Mouse (Mus musculus): Measurements from ENCODE around the gene Nfasc. TPM values are rescaled to one million over a fixed set of nuclear protein-coding genes. Genes with fewer than 3 reads are reported as not detected.

Nfasc gene
- polyA plus RNA-seq, 1 experiment, result 7.6 TPM

DNA sequence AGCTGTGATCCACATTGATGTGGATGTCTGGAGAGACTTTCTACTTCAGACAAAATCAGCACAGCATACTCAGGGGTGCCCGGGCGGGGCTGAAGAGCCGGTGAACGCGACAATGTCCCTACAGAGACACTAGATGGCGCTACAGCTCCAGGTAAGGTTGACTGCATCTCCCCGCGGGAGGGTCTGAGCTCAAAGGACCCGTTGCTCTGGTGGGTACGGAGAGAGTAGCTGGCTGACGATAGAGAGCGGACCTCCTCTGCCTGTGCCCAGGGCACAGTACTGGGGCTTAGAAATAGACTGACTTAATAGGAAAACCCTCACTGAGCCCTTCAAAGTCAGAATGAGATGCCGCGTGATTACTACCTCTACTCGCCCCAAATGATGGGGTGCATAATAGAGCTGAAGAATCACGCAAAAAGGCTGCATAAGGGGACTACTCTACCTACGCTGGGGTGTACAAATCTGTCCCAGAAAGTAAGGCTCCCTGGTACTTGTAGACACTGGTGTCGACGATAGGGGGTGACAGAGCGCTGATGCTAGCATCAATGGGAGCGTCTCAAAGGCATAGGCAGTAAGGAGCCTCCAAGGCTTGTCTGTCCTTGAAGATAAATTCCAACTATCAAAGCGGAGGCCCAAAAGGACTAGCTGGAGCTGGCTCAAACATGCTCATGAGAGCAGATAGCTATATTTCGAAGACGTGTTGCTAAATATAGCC lies 17.2 kb upstream of the Nfasc start:
- Histone ChIP-seq H3K36me3 (ENCODE audit: control insufficient read depth, insufficient read depth, low read length) (no peaks in the 10 kb centered on the region), H3K4me3 (ENCODE audit: extremely low read depth, insufficient read depth, insufficient read length) (no peak overlapping the region), H3K27ac (ENCODE audit: insufficient read depth, low read length) (no peak overlapping the region), H3K4me1 (ENCODE audit: control insufficient read depth, insufficient read depth, insufficient read length) (no peaks in the 10 kb centered on the region), H3K27me3 (ENCODE audit: control insufficient read depth, insufficient read depth, low read length) (no peaks in the 10 kb centered on the region)
- no peak for DNase-seq (ENCODE audit: low read depth in 1 of 2, low spot score in 2 of 2)
- TF ChIP-seq POLR2A (IDR thresholded peaks at IDR 0.05; ENCODE audit: low read depth, low read length) (no peak), CTCF (IDR thresholded peaks at IDR 0.05; ENCODE audit: extremely low read depth, insufficient read depth, insufficient read length, insufficient replicate concordance) (peak; percentile 31; the same call in 1 of the 2 replicates)
- WGBS, result 12% methylated on average over 24 of the region's 24 CpGs

DNA sequence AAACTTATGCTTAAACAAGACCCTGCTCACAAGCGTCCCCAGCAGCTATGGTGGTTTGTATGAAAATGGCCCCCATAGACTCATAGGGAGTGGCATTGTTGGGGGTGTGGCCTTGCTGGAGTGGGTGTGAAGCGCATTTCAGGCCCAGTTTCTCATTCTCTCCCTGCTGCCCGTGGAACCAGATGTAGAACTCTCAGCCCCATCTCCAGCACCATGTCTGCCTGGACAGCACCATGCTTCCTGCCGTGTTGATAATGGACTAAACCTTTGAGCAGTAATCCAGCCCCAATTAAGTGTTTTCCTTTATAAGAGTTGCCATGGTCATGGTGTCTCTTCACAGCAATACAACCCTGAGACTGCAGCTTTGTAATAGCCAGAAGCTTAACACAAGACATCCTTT lies 13.6 kb upstream of the Nfasc start:
- Histone ChIP-seq H3K27me3 (ENCODE audit: control insufficient read depth, insufficient read depth, low read length) (no peaks in the 10 kb centered on the region), H3K36me3 (ENCODE audit: control insufficient read depth, insufficient read depth, low read length) (no peaks in the 10 kb centered on the region), H3K4me3 (ENCODE audit: extremely low read depth, insufficient read depth, insufficient read length) (no peak overlapping the region), H3K4me1 (ENCODE audit: control insufficient read depth, insufficient read depth, insufficient read length) (no peaks in the 10 kb centered on the region), H3K27ac (ENCODE audit: insufficient read depth, low read length) (no peak overlapping the region)
- no peak for TF ChIP-seq CTCF (IDR thresholded peaks at IDR 0.05; ENCODE audit: extremely low read depth, insufficient read depth, insufficient read length, insufficient replicate concordance)
- 67% methylated on average over 4 of the region's 4 CpGs for WGBS
- no peak for DNase-seq (ENCODE audit: low read depth in 1 of 2, low spot score in 2 of 2)

DNA sequence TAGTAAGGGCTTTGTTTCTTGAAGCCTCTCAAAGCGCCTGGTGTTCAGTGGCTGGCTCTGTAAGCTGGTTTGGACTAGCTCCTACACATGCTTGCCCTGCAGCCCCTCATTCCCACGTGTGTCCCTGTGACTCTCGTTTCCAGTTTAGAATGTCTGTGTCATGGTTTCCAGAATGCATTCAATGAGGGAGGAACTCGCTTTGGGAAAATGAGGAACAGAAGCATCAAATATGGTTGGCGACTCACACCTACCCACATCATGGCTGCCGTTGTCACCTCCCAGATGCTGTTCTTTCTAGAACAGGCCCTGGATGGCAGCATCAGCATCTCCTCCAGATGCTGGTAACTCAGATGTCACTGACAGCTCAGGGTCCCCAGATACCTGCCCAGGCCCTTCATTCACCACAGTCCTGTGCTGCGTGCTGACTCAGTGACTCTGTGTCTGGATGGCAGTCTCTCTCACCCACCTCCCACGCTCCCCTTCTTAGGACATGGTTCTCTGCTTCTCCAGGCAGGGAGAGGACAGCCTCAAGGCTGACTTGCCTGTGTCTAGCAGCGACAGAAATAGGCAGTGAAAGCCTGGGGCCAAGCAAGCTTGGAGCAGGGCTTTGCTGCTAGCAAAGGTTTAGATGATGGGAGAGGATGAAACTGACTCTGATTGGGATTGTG lies 7.8 kb upstream of the Nfasc start:
- H3K27ac ChIP-seq (ENCODE audit: insufficient read depth, low read length), result no peak overlapping the region
- no peak overlapping the region for H3K4me3 ChIP-seq (ENCODE audit: extremely low read depth, insufficient read depth, insufficient read length)
- H3K27me3 ChIP-seq (ENCODE audit: control insufficient read depth, insufficient read depth, low read length), result no peaks in the 10 kb centered on the region
- H3K36me3 ChIP-seq (ENCODE audit: control insufficient read depth, insufficient read depth, low read length), result no peaks in the 10 kb centered on the region
- TF ChIP-seq CTCF (IDR thresholded peaks at IDR 0.05; ENCODE audit: extremely low read depth, insufficient read depth, insufficient read length, insufficient replicate concordance) (no peak), POLR2A (IDR thresholded peaks at IDR 0.05; ENCODE audit: low read depth, low read length) (no peak)
- no peaks in the 10 kb centered on the region for H3K4me1 ChIP-seq (ENCODE audit: control insufficient read depth, insufficient read depth, insufficient read length)
- 76% methylated on average over 9 of the region's 9 CpGs for WGBS
- no peak for DNase-seq (ENCODE audit: low read depth in 1 of 2, low spot score in 2 of 2)

DNA sequence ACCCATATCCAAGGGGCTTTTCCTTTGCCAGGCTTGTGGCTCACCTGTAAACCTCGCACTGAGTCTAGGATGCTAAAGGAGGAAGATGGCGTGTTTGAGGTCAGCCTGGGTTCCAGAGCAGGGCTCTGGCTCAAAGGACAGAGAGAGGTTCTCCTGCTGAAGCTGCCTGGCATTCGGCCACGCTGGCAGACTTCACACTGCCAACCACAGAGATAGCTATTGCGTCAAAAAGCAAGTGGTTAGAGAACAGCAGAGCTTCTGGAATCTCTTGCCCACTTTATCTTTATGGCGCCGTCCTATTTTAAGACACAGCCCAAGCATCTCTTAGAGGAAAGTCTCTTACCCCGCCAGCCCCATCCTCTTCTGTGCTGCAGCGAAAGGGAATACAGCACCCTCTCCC lies 4.7 kb upstream of the Nfasc start:
- H3K27ac ChIP-seq (ENCODE audit: insufficient read depth, low read length), result no peak overlapping the region
- no peak for TF ChIP-seq POLR2A (IDR thresholded peaks at IDR 0.05; ENCODE audit: low read depth, low read length)
- TF ChIP-seq CTCF (IDR thresholded peaks at IDR 0.05; ENCODE audit: extremely low read depth, insufficient read depth, insufficient read length, insufficient replicate concordance), result no peak
- H3K36me3 ChIP-seq (ENCODE audit: control insufficient read depth, insufficient read depth, low read length), result no peaks in the 10 kb centered on the region
- DNase-seq (ENCODE audit: low read depth in 1 of 2, low spot score in 2 of 2), result no peak
- H3K4me1 ChIP-seq (ENCODE audit: control insufficient read depth, insufficient read depth, insufficient read length), result no peaks in the 10 kb centered on the region
- 0 out of 2 replicates have a peak, but pooled peaks cover 3% of the 10 kb centered on the region for H3K27me3 ChIP-seq (ENCODE audit: control insufficient read depth, insufficient read depth, low read length)
- H3K4me3 ChIP-seq (ENCODE audit: extremely low read depth, insufficient read depth, insufficient read length), result no peak overlapping the region
- WGBS, result 79% methylated on average over 9 of the region's 9 CpGs

DNA sequence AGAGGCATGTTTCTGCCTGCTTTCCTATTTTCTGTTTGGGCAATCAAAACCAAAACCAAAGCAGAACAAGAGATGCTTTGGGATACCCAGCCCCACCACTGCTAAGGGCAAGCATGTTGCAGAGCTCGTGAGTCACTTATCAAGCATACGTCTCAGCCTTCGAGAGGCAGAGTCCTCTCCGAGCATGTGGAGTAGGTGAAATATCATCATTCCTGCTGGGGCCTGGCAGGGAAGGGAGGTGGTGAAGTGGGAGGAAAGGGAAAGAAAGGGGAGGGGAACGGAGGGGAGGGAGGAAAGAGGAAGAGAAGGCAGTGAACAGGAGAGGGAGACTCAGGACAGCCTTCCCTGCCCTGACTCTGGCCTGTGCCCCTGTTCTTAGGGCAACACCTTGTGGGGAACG lies 4.0 kb upstream of the Nfasc start:
- Histone ChIP-seq H3K27me3 (ENCODE audit: control insufficient read depth, insufficient read depth, low read length) (0 out of 2 replicates have a peak, but pooled peaks cover 3% of the 10 kb centered on the region), H3K4me1 (ENCODE audit: control insufficient read depth, insufficient read depth, insufficient read length) (no peaks in the 10 kb centered on the region), H3K27ac (ENCODE audit: insufficient read depth, low read length) (no peak overlapping the region), H3K36me3 (ENCODE audit: control insufficient read depth, insufficient read depth, low read length) (no peaks in the 10 kb centered on the region), H3K4me3 (ENCODE audit: extremely low read depth, insufficient read depth, insufficient read length) (no peak overlapping the region)
- TF ChIP-seq CTCF (IDR thresholded peaks at IDR 0.05; ENCODE audit: extremely low read depth, insufficient read depth, insufficient read length, insufficient replicate concordance) (no peak), POLR2A (IDR thresholded peaks at IDR 0.05; ENCODE audit: low read depth, low read length) (no peak)
- DNase-seq (ENCODE audit: low read depth in 1 of 2, low spot score in 2 of 2), result no peak
- WGBS, result 69% methylated on average over 6 of the region's 6 CpGs

DNA sequence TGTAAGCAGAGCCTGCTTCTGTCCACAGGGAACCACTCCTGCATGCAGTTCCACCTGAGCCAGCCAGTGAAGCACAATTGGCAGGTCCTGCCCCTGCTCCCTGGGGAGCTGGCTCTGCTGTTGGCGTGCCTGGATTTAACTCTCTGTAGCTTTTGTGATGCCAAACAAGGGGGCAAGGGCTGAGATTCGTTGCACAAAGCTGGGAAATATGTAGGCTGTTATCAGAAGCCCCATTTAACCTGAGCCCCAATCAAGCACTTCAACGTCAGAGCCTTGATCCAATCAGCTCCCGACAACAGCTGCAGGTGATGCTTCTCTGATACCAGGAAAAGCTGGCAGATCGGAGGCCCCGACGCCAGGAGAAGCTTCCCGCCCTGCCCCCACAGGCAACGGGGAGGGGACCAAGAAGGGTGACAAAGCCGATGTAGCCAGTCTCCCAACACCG lies 2.5 kb downstream of the Nfasc start:
- TF ChIP-seq CTCF (IDR thresholded peaks at IDR 0.05; ENCODE audit: extremely low read depth, insufficient read depth, insufficient read length, insufficient replicate concordance) (no peak), POLR2A (IDR thresholded peaks at IDR 0.05; ENCODE audit: low read depth, low read length) (no peak)
- WGBS, result 7% methylated on average over 11 of the region's 11 CpGs
- Histone ChIP-seq H3K27me3 (ENCODE audit: control insufficient read depth, insufficient read depth, low read length) (0 out of 2 replicates have a peak, but pooled peaks cover 3% of the 10 kb centered on the region), H3K4me3 (ENCODE audit: extremely low read depth, insufficient read depth, insufficient read length) (no peak overlapping the region), H3K27ac (ENCODE audit: insufficient read depth, low read length) (no peak overlapping the region), H3K4me1 (ENCODE audit: control insufficient read depth, insufficient read depth, insufficient read length) (no peaks in the 10 kb centered on the region), H3K36me3 (ENCODE audit: control insufficient read depth, insufficient read depth, low read length) (no peaks in the 10 kb centered on the region)
- DNase-seq (ENCODE audit: low read depth in 1 of 2, low spot score in 2 of 2), result no peak

DNA sequence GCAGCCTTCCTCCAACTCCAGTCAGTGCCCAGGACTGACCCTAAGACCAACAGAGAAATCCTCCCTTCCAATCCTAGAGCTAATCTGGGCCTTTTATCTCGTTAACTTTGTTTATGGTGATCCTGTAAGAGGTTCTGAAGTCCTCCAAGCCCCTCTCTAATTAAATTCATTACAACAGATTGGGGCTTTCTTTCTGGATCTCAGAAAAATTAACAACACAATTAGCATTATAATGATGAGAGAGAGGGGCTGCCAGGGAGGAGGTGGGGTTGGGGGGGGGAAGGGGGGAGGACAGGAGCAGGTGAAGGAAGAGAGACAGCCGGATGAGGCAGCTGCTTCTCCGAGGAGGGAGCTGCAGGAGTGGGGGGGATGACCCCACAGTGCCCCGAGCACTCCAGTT lies 5.4 kb downstream of the Nfasc start:
- Histone ChIP-seq H3K27me3 (ENCODE audit: control insufficient read depth, insufficient read depth, low read length) (no peaks in the 10 kb centered on the region), H3K27ac (ENCODE audit: insufficient read depth, low read length) (no peak overlapping the region), H3K4me1 (ENCODE audit: control insufficient read depth, insufficient read depth, insufficient read length) (no peaks in the 10 kb centered on the region), H3K36me3 (ENCODE audit: control insufficient read depth, insufficient read depth, low read length) (no peaks in the 10 kb centered on the region), H3K4me3 (ENCODE audit: extremely low read depth, insufficient read depth, insufficient read length) (no peak overlapping the region)
- no peak for DNase-seq (ENCODE audit: low read depth in 1 of 2, low spot score in 2 of 2)
- TF ChIP-seq POLR2A (IDR thresholded peaks at IDR 0.05; ENCODE audit: low read depth, low read length), result no peak
- TF ChIP-seq CTCF (IDR thresholded peaks at IDR 0.05; ENCODE audit: extremely low read depth, insufficient read depth, insufficient read length, insufficient replicate concordance), result no peak
- WGBS, result 38% methylated on average over 4 of the region's 4 CpGs
